Mouse (Mus musculus) MEL (cell line): ENCODE measurements around the gene Zmiz1. TPM values are rescaled to one million over a fixed set of nuclear protein-coding genes. Genes with fewer than 3 reads are reported as not detected.
A peak's percentile ranks its signal among the peaks of the same experiment; 100 is the strongest.

Source experiments
- DNase-seq: peaks from one replicate; pipeline ENCODE4 v3.0.0; 2011; ENCODE audit warnings: low read depth, low spot score
- H3K27ac ChIP-seq: 2 replicates; pipeline ENCODE4 v1.5.1; 2012; ENCODE audit warnings: low read depth, mild to moderate bottlenecking, control low read depth, low read length, moderate library complexity; ENCODE audit not compliant: control insufficient read depth
- H3K27me3 ChIP-seq, 2 experiments: fragments of 150-350 bp in 1 of 2; sonication (generic) in 1 of 2; 2 replicates each; pipeline ENCODE4 v1.6.1; 2012; ENCODE audit warnings: low read length in 2 of 2, mild to moderate bottlenecking in 2 of 2, improper control_type of control experiment in 1 of 2, moderate library complexity in 1 of 2; ENCODE audit not compliant: insufficient read depth in 2 of 2, control insufficient read depth in 1 of 2
- H3K36me3 ChIP-seq, 2 experiments: 2 replicates each; pipeline ENCODE4 v1.6.1; 2012 to 2014; ENCODE audit warnings: low read length in 2 of 2, improper control_type of control experiment in 1 of 2, inconsistent platforms in 1 of 2, mild to moderate bottlenecking in 1 of 2; ENCODE audit not compliant: insufficient read depth in 2 of 2, control insufficient read depth in 1 of 2
- H3K4me1 ChIP-seq, 2 experiments: fragments of 150-350 bp in 1 of 2; sonication (generic) in 1 of 2; 2 replicates each; pipeline ENCODE4 v1.6.1; 2012; ENCODE audit warnings: low read length in 2 of 2, improper control_type of control experiment in 1 of 2, mild to moderate bottlenecking in 1 of 2; ENCODE audit not compliant: insufficient read depth in 2 of 2, control insufficient read depth in 1 of 2
- H3K4me3 ChIP-seq, 2 experiments: fragments of 150-350 bp in 1 of 2; sonication (generic) in 1 of 2; 2 replicates each; pipeline ENCODE4 v1.5.1; 2012; ENCODE audit warnings: low read depth in 2 of 2, low read length in 2 of 2, mild to moderate bottlenecking in 2 of 2, moderate library complexity in 2 of 2, control low read depth in 1 of 2, improper control_type of control experiment in 1 of 2; ENCODE audit not compliant: control insufficient read depth in 1 of 2, insufficient read depth in 1 of 2
- H3K79me2 ChIP-seq: 2 replicates; pipeline ENCODE4 v1.6.1; 2012; ENCODE audit warnings: mild to moderate bottlenecking, low read length, moderate library complexity; ENCODE audit not compliant: control insufficient read depth, poor library complexity, insufficient read depth
- H3K9ac ChIP-seq: 2 replicates; pipeline ENCODE4 v1.6.1; 2012; ENCODE audit warnings: low read depth, mild to moderate bottlenecking, control low read depth, low read length, moderate library complexity; ENCODE audit not compliant: control insufficient read depth, poor library complexity, severe bottlenecking
- H3K9me3 ChIP-seq: fragments of 150-350 bp; sonication (generic); replicated peaks from 2 replicates; pipeline ENCODE4 v1.6.1; 2012; ENCODE audit warnings: mild to moderate bottlenecking, low read length, improper control_type of control experiment, moderate library complexity; ENCODE audit not compliant: insufficient read depth
- BHLHE40 ChIP-seq: IDR thresholded peaks from 2 replicates; pipeline ENCODE4 v1.6.1; 2012; ENCODE audit warnings: low read depth, mild to moderate bottlenecking, inconsistent platforms, low read length, improper control_type of control experiment, borderline replicate concordance
- CHD1 ChIP-seq: IDR thresholded peaks from 2 replicates; pipeline ENCODE4 v1.6.1; 2012; ENCODE audit warnings: low read depth, mild to moderate bottlenecking, inconsistent platforms, low read length, improper control_type of control experiment
- E2F4 ChIP-seq: IDR thresholded peaks from 2 replicates; pipeline ENCODE4 v1.6.1; 2011; ENCODE audit warnings: low read depth, low read length, improper control_type of control experiment, borderline replicate concordance
- ELF1 ChIP-seq: IDR thresholded peaks from 2 replicates; pipeline ENCODE4 v1.6.1; 2014; ENCODE audit warnings: low read depth, mild to moderate bottlenecking, inconsistent platforms, low read length, improper control_type of control experiment, moderate library complexity
- ETS1 ChIP-seq: IDR thresholded peaks from 2 replicates; pipeline ENCODE4 v1.6.1; 2012; ENCODE audit warnings: low read depth, mild to moderate bottlenecking, inconsistent platforms, low read length, improper control_type of control experiment, moderate library complexity
- GABPA ChIP-seq: IDR thresholded peaks from 2 replicates; pipeline ENCODE4 v1.6.1; 2012; ENCODE audit warnings: low read depth, mild to moderate bottlenecking, inconsistent platforms, low read length, improper control_type of control experiment, moderate library complexity
- GATA1 ChIP-seq: IDR thresholded peaks from 2 replicates; pipeline ENCODE4 v1.6.1; 2011; ENCODE audit warnings: low read depth, low read length, improper control_type of control experiment
- HCFC1 ChIP-seq: IDR thresholded peaks from 2 replicates; pipeline ENCODE4 v1.6.1; 2012; ENCODE audit warnings: low read depth, mild to moderate bottlenecking, inconsistent platforms, low read length, improper control_type of control experiment, moderate library complexity
- JUND ChIP-seq: IDR thresholded peaks from 2 replicates; pipeline ENCODE4 v1.6.1; 2011; ENCODE audit warnings: low read depth, mild to moderate bottlenecking, improper control_type of control experiment, low read length
- KAT2A ChIP-seq: conservative IDR thresholded peaks from 2 replicates; pipeline ENCODE4 v1.6.1; 2012; ENCODE audit warnings: low read depth, low read length, improper control_type of control experiment, inconsistent platforms
- MAFK ChIP-seq: IDR thresholded peaks from 2 replicates; pipeline ENCODE4 v1.6.1; 2011; ENCODE audit warnings: low read depth, mild to moderate bottlenecking, low read length, improper control_type of control experiment, borderline replicate concordance
- MAZ ChIP-seq: IDR thresholded peaks from 2 replicates; pipeline ENCODE4 v1.6.1; 2012; ENCODE audit warnings: low read depth, mild to moderate bottlenecking, inconsistent platforms, low read length, improper control_type of control experiment
- MEF2A ChIP-seq: IDR thresholded peaks from 2 replicates; pipeline ENCODE4 v1.6.1; 2014; ENCODE audit warnings: low read depth, mild to moderate bottlenecking, inconsistent platforms, low read length, improper control_type of control experiment; ENCODE audit not compliant: poor library complexity, insufficient replicate concordance, severe bottlenecking; ENCODE audit errors: extremely low read depth
- MXI1 ChIP-seq: IDR thresholded peaks from 2 replicates; pipeline ENCODE4 v1.6.1; 2011; ENCODE audit warnings: mild to moderate bottlenecking, low read depth, low read length, improper control_type of control experiment
- MYC ChIP-seq: IDR thresholded peaks from 2 replicates; pipeline ENCODE4 v1.6.1; 2011; ENCODE audit warnings: low read depth, mild to moderate bottlenecking, low read length, improper control_type of control experiment, moderate library complexity
- NELFE ChIP-seq: IDR thresholded peaks from 2 replicates; pipeline ENCODE4 v1.6.1; 2011; ENCODE audit warnings: low read depth, low read length, improper control_type of control experiment
- NRF1 ChIP-seq: IDR thresholded peaks from 2 replicates; pipeline ENCODE4 v1.6.1; 2014; ENCODE audit warnings: low read depth, mild to moderate bottlenecking, inconsistent platforms, low read length, improper control_type of control experiment, moderate library complexity; ENCODE audit not compliant: poor library complexity, insufficient read depth, severe bottlenecking
- POLR2A ChIP-seq, 2 experiments: IDR thresholded peaks; 2 replicates each; pipeline ENCODE4 v1.6.1; 2011 to 2012; ENCODE audit warnings: low read length in 2 of 2, mild to moderate bottlenecking in 2 of 2, control low read depth in 1 of 2, improper control_type of control experiment in 1 of 2, low read depth in 1 of 2, moderate library complexity in 1 of 2; ENCODE audit not compliant: control insufficient read depth in 1 of 2, insufficient read depth in 1 of 2, poor library complexity in 1 of 2
- POLR2AphosphoS2 ChIP-seq: IDR thresholded peaks from 2 replicates; pipeline ENCODE4 v1.6.1; 2011; ENCODE audit warnings: low read length, improper control_type of control experiment
- RAD21 ChIP-seq: IDR thresholded peaks from 2 replicates; pipeline ENCODE4 v1.6.1; 2011; ENCODE audit warnings: mild to moderate bottlenecking, low read depth, low read length, improper control_type of control experiment
- RCOR1 ChIP-seq: IDR thresholded peaks from 2 replicates; pipeline ENCODE4 v1.6.1; 2012; ENCODE audit warnings: low read depth, mild to moderate bottlenecking, inconsistent platforms, low read length, improper control_type of control experiment
- TAL1 ChIP-seq: IDR thresholded peaks from 2 replicates; pipeline ENCODE4 v1.6.1; 2012; ENCODE audit warnings: mild to moderate bottlenecking, inconsistent platforms, low read length, moderate library complexity, mixed read lengths
- TBP ChIP-seq: IDR thresholded peaks from 2 replicates; pipeline ENCODE4 v1.8.0; 2011; ENCODE audit warnings: low read depth, low read length, improper control_type of control experiment
- TCF12 ChIP-seq: IDR thresholded peaks from 2 replicates; pipeline ENCODE4 v1.6.1; 2014; ENCODE audit warnings: low read depth, mild to moderate bottlenecking, inconsistent platforms, low read length, improper control_type of control experiment, moderate library complexity
- USF1 ChIP-seq: IDR thresholded peaks from 2 replicates; pipeline ENCODE4 v1.6.1; 2014; ENCODE audit warnings: low read depth, mild to moderate bottlenecking, inconsistent platforms, low read length, improper control_type of control experiment, moderate library complexity
- USF2 ChIP-seq, 2 experiments: IDR thresholded peaks; 2 replicates each; pipeline ENCODE4 v1.6.1; 2011 to 2012; ENCODE audit warnings: improper control_type of control experiment in 2 of 2, low read length in 2 of 2, borderline replicate concordance in 1 of 2, inconsistent platforms in 1 of 2, low read depth in 1 of 2, mild to moderate bottlenecking in 1 of 2; ENCODE audit not compliant: insufficient read depth in 1 of 2
- ZC3H11A ChIP-seq: IDR thresholded peaks from 2 replicates; pipeline ENCODE4 v1.6.1; 2012; ENCODE audit warnings: low read depth, mild to moderate bottlenecking, inconsistent platforms, low read length, improper control_type of control experiment
- ZKSCAN1 ChIP-seq: IDR thresholded peaks from 2 replicates; pipeline ENCODE4 v1.6.1; 2012; ENCODE audit warnings: low read depth, mild to moderate bottlenecking, inconsistent platforms, low read length, improper control_type of control experiment, moderate library complexity
- ZMIZ1 ChIP-seq: IDR thresholded peaks from 2 replicates; pipeline ENCODE4 v1.6.1; 2012; ENCODE audit warnings: low read depth, mild to moderate bottlenecking, inconsistent platforms, low read length, improper control_type of control experiment, moderate library complexity
- ZNF384 ChIP-seq: IDR thresholded peaks from 2 replicates; pipeline ENCODE4 v1.6.1; 2012; ENCODE audit warnings: low read depth, mild to moderate bottlenecking, inconsistent platforms, low read length, improper control_type of control experiment
- polyA plus RNA-seq, 2 experiments: library from polyadenylated mRNA; stranded (reverse) in 1 of 2; unstranded in 1 of 2; fragments of >175 nt in 1 of 2; fragments of >200 nt in 1 of 2; gene quantifications; 2 replicates each; pipeline versions ENCODE4 v1.2.1 to v1.2.4; 2012; ENCODE audit warnings: low replicate concordance in 2 of 2, low read depth in 1 of 2; ENCODE audit not compliant: insufficient read length in 2 of 2, insufficient read depth in 1 of 2, missing spikeins in 1 of 2
- total RNA-seq: library from RNA; depleted of rRNA; stranded (reverse); fragments of 300-350 nt; gene quantifications from 2 replicates; pipeline ENCODE4 v1.2.3, GENCODE M21; 2012

Gene Zmiz1
- total and polyA plus RNA-seq, 3 experiments: 2.7 to 19.9 TPM; not detected in 1

DNA sequence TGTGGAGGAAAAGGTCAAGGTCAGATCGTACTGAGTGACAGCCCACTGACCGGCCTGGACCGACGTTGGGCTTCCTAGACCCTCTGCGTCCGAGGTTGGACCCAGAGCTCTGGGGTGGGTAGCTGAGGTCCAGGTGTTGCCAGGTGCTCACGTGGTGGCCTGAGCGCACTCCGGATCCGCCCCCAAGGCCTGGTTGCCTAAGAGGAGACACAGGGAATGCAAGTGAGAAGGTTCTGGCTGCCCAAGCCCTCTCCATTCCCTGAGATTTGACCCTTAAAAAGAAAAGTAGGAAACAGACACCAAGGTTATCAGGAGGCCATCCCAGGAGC is 235.5 kb downstream of the Zmiz1 start:
- TF ChIP-seq MXI1: peak; percentile 85
- TF ChIP-seq USF2 (IDR thresholded peaks at IDR 0.05; ENCODE audit: borderline replicate concordance in 1 of 2, insufficient read depth in 1 of 2, low read depth in 1 of 2, low read length in 2 of 2): no peak
- 0 out of 2 replicates have a peak, but pooled peaks have one; percentile 10 for TF ChIP-seq CHD1
- peak; percentile 67 for TF ChIP-seq USF1
- DNase-seq: peak; percentile 53
- Histone ChIP-seq H3K9ac (peak overlapping the region; percentile 94), H3K36me3 (peaks cover 0 to 9% of the 10 kb centered on the region in 2 experiments; a peak in 2 of 4 replicates), H3K27ac (peak overlapping the region; percentile 33), H3K4me1 (peaks cover 3 to 18% of the 10 kb centered on the region in 2 experiments; a peak in 3 of 4 replicates), H3K4me3 (peak overlapping the region; percentile 66 to 74), H3K9me3 (no peaks in the 10 kb centered on the region), H3K79me2 (peaks cover 20% of the 10 kb centered on the region), H3K27me3 (no peaks in the 10 kb centered on the region)

DNA sequence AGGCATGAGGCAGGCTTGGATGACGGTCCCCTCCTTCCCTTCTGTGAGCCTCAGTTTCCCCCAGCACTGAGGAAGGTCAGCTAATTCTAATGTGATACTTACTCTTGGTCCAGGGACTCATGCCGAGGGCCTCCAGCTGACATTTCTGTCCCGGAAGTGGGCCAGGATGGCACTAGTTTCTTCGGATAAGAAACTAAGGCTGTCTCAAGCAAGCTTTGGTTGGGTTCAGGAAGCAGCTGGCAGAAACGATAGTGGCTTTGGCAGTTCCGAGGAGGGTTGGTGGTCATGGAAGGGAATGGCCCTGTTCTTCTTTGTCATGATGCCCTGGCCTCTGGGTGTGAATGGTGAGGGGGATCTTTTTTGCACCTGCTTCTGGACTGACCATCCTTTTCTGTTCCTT is 236.1 kb downstream of the Zmiz1 start:
- H3K27me3 ChIP-seq: no peaks in the 10 kb centered on the region
- peak overlapping the region; percentile 66 to 74 for H3K4me3 ChIP-seq
- peak; percentile 74 for DNase-seq
- peaks cover 20% of the 10 kb centered on the region for H3K79me2 ChIP-seq
- H3K4me1 ChIP-seq: peaks cover 3 to 18% of the 10 kb centered on the region in 2 experiments; a peak in 3 of 4 replicates
- H3K9me3 ChIP-seq: no peaks in the 10 kb centered on the region
- H3K36me3 ChIP-seq: peaks cover 0 to 9% of the 10 kb centered on the region in 2 experiments; a peak in 2 of 4 replicates
- peak overlapping the region; percentile 33 for H3K27ac ChIP-seq
- peak overlapping the region; percentile 94 for H3K9ac ChIP-seq
- TF ChIP-seq BHLHE40 (no peak), POLR2A (IDR thresholded peaks at IDR 0.05; ENCODE audit: control insufficient read depth in 1 of 2, insufficient read depth in 1 of 2, low read depth in 1 of 2, low read length in 2 of 2, poor library complexity in 1 of 2) (no peak), KAT2A (no peak), USF1 (no peak), TBP (0 out of 2 replicates have a peak, but pooled peaks have one; percentile 16), TAL1 (peak; percentile 91), HCFC1 (no peak), RCOR1 (peak; percentile 47; the same call in 1 of the 2 replicates), MAFK (no peak), JUND (no peak), MXI1 (no peak; the same call in 1 of the 2 replicates), MAZ (no peak), RAD21 (no peak), ZNF384 (no peak), ELF1 (peak; percentile 70), POLR2AphosphoS2 (no peak), NELFE (no peak), ETS1 (peak; percentile 83), TCF12 (peak; percentile 80), E2F4 (no peak), ZC3H11A (no peak), MYC (no peak), ZKSCAN1 (no peak), CHD1 (0 out of 2 replicates have a peak, but pooled peaks have one; percentile 16), GABPA (no peak), GATA1 (peak; percentile 55; the same call in 1 of the 2 replicates), MEF2A (no peak), USF2 (IDR thresholded peaks at IDR 0.05; ENCODE audit: borderline replicate concordance in 1 of 2, insufficient read depth in 1 of 2, low read depth in 1 of 2, low read length in 2 of 2) (no peak), NRF1 (no peak), ZMIZ1 (no peak)
